Mouse (Mus musculus) lung, postnatal 36 days (tissue): ENCODE measurements around the gene Cpsf3.

Experiments
- DNase-seq: peaks from one replicate; pipeline ENCODE4 v3.0.0; 2022; ENCODE audit warnings: mixed read lengths

Cpsf3 gene

GRCm38 (mm10) chr12:21284761-21285441 lies at the start of gene Cpsf3:
Cpsf3 (plus strand) TSS chr12:21285391.
- DNase-seq, result no peak

GRCm38 (mm10) chr12:21241965-21242364 lies 43.2 kb upstream of the Cpsf3 start:
- no peak for DNase-seq

DNA sequence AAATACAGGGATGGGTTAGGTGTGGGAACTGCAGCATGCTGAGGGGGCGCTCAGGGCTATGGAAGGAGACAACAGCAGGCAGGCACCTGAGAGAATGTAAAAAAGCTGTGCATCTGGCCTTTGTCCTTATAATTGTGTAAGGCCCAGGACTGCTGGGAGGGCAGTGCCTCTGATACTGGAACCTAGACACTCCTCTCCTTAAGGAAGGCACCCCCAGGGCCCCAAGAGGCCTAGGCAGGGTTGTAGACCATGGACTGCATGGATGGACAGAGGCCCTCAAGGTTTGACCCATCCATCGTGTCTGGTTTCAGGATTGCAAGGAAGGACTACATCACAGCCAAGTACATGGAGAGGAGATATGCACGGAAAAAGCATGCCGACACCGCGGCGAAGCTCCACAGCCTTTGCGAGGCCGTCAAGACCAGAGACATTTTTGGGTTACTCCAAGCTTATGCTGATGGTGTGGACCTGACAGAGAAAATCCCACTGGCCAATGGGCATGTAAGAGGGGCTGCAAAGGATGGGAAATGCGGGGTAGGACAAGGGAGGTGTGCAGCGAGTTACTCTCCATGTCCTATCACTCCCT lies 40.7 kb upstream of the Cpsf3 start:
- no peak for DNase-seq

GRCm38 (mm10) chr12:21247711-21248392 lies 37.3 kb upstream of the Cpsf3 start:
- no peak for DNase-seq

DNA sequence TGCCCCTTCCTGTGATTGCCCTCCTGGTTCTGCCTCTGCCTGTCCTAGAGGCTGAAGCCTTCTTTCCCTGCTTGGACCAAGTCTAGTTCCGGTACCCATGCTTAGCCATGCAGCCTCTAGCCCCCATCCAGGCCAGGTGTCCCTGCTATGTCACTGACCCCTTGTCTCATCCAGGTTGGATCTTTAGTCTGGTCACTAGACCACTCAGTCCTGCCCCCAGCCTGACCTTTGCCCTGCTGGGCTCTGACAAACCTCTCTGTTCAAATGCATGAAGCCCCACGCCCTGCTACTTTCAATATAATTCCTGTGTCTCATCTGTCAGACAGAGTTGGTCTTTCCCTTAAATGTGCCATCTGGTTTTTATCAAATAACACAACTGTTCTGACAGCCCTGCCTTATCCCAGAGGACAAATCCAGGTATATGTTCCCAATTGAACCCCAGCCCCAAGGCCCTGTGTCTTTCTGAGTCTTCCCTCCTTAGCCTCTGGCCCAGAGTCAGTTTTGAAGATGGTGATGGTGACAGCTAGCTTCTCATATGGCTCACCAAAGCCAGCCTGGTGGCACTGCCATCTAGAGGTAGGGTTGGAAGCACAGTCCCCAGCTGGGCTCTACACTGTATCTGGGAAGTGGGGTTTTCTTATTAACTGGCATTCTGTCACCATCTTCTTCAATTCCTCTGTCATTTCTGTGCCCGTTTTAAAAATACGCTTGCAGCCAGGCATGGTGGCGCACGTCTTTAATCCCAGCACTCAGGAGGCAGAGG lies 24.5 kb upstream of the Cpsf3 start:
- DNase-seq, result peak; percentile 27

DNA sequence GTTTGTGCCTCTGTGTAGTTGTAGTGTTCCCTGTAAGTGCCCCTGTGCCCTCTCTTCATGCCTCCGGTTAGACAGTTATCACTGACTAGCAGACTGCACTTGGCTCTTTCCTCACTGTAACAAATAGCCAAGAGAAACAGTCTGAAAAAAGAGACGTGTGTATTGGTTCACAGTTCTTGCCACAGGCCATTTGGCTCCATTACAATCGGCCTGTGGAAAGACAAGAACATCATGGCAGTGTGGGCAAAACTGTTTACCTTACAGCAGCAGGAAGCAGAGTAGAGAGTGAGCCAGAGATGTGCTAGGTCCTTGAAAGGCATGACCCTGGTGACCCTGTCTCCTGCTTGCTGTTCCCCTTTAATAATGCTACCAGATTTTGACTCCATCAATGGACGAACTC lies 23.7 kb upstream of the Cpsf3 start:
- DNase-seq, result peak; percentile 21

DNA sequence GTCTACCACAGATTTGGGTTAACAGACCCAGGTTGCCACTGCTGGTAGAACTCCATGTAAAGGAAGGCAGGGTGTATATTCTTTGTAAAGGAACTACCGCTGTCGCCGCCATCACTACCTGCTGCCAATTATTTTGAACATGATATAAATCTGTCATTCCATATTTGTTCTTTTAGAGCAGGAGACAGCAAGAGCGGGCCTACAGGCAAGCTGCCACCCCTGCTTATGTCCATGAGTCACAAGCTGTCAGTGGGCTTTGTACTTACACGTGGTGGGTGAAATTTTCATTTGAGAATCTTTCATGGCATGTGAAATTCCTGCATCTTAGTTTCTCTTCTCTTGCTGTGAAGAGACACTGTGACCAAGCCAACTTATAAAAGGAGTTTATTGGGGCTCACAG lies 21.9 kb upstream of the Cpsf3 start:
- no peak for DNase-seq

GRCm38 (mm10) chr12:21264241-21264640 lies 20.9 kb upstream of the Cpsf3 start:
- peak; percentile 81 for DNase-seq

DNA sequence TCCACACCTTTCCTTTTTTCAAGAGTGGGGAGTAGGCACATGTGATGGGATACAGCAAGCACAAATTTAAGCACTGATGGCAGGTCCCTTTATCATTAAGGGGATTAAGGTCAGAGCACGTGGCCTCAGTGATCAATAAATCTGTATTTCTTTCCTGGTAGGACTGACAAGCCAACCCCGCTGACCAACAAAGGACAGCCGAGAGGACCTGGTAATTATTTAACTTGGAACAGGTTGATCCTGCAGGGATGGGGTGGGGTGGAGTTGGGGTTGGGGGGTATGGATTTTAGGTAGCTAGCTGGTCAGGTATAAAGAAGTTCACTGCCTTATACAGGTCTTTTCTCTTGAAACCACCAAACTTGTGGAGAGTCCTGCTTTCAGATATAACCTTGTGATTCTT lies 20.2 kb upstream of the Cpsf3 start:
- DNase-seq, result no peak

- DNase-seq, result no peak
These were observed 19.7 kb upstream of the Cpsf3 start for GRCm38 (mm10) chr12:21265501-21265900.

GRCm38 (mm10) chr12:21265946-21266783 lies 19.0 kb upstream of the Cpsf3 start:
- peak; percentile 86 for DNase-seq

DNA sequence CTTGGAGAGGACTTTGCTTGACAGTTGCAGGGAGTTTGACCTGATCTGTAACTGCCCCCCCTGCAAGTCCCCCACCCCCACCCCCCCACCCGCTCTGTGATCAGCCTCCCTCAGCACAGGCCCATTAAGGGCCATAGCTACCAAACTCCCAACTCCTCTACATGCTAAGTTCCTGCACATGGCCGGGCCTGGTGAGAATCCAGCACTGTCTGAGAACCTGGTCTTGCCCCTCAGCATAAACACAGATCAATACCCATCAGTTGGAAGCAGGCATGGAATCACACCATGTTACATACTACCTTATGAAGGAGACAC lies 18.4 kb upstream of the Cpsf3 start:
- no peak for DNase-seq

DNA sequence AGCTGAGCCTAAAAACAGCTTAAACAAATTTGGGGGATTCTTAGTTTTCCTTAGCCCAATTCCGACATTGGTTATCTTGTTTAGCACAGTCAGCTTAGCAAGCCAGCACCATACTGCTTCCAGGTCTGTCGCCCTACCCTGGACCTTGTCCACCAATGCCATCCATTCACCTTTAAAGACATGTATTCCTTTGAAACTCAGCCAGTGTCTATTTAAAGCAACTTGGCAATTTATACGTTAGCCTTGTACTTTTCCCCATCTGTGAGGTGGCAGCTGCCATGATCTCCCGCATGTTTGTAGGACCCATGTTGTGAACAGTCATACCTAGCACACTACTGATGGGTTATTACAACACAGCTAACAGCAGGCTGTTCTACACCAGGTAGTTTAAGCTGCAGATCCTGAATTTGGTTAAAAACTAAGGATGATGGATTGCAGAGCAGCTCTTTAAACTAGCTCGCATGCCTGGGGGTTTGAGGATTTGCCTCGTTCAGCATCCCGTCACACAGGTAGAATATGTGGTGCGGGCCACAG lies 17.0 kb upstream of the Cpsf3 start:
- DNase-seq, result no peak

GRCm38 (mm10) chr12:21274446-21274845 lies 10.7 kb upstream of the Cpsf3 start:
- no peak for DNase-seq

DNA sequence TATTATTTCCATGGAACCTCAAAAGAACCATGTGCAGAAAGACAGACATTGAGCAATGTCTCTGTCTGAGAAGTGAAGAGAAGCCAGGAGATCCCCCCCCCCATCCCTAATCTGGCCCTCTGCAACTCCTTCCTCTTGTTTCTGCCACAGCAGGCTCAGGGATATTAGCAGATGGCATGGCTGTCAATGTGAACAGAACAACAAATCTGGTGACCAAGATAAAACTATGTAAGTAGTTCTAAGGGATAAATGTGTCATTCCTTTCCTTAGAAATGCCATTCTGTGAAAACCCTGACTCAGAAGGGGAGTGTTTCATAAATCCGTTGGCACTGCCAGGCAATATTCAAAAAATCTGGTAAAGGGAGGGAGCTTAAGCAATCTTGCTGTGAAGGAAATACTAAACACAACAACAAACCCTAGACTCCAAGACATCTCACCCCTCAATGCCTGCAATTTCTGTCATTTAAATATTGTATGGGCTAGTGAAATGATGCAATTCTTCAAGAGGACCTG lies 7.8 kb upstream of the Cpsf3 start:
- DNase-seq, result no peak

GRCm38 (mm10) chr12:21285508-21286242 lies 484 bp downstream of the Cpsf3 start:
- DNase-seq, result no peak

GRCm38 (mm10) chr12:21286243-21286622 lies 1.0 kb downstream of the Cpsf3 start, which contains the start of gene Itgb1bp1:
Itgb1bp1 (minus strand) TSS chr12:21286284.
- peak; percentile 99 for DNase-seq

DNA sequence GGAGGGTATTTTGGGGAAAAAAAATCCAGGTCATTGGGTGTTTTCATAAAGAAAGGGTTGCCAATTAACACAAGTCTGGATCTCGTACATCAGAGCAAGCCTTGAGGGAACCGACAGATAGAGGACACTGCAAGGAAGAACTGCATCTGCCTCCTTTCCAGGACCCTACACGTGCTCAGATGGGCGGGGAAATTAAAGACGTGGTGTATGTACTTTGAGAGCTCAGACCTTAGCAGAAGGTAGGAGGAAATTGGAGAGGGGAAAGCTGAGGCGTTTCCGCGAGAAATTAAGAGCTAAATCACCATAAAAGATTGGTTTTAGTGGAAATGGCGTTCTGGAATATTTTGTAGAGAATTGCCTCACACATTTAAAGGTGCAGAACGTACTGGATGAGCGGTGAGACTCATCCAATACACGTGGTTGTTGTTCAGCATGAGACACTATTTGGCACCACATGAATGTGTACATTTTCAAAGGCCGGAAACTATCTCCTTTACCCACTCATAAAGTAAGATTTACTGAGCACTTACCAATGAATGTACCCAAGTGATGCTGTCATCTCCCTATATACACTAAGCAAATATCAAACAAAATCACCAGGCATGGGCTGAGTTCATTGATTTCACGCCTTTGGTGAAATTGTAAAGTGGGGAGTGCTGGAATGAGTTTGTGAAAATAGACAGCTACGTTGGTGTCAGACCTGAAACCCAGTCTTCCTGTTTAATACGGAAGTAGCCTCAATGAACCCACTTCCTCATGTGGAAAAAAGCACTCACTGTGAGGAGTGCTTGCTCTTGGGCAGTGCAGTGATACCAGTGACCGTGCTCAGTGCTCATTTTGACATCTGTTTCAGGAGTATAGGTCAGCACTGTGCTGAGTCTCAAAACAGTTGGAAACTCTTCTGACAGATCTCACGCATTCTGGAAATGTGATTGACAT lies 1.8 kb downstream of the Cpsf3 start:
- DNase-seq, result peak; percentile 56

GRCm38 (mm10) chr12:21288716-21289395 lies 3.7 kb downstream of the Cpsf3 start:
- peak; percentile 83 for DNase-seq

DNA sequence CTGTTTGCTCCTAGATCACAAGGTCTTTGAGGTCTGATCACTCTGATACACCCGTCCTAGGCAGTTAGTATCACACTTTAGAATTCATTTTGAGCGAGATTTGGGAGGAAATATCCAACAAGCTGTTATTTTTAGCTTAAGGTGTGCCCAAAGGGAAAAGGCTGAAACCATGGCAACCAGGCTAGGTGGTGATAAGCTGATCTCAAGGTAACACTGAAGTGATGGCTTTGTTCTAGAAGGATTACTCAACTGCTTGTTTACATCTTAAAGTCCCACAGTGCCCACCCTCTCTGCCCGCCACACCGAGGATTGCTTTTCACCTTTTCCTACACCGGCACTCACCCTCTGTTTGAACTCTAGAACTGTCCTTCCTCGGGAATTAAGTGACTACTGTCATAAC lies 4.5 kb downstream of the Cpsf3 start:
- DNase-seq, result peak; percentile 73
